Mouse (Mus musculus): ENCODE results near the gene Neurl4. TPM values are rescaled to one million over a fixed set of nuclear protein-coding genes. Genes with fewer than 3 reads are reported as not detected.
"Not testable (repeated sequence)": the region's sequence is repeated elsewhere in the genome, so short reads cannot be mapped to it uniquely, and the experiment has no call there.

Neurl4 gene
- polyA plus RNA-seq, 1 experiment from 2014 or later, result 12.5 TPM

- Histone ChIP-seq H3K9ac (peak within 1 kb of the TSS; percentile 83), H3K36me3 (ENCODE audit: insufficient read depth) (peaks cover 88% of the 10 kb centered on the region), H3K4me2 (peak within 1 kb of the TSS; percentile 97), H3K4me3 (ENCODE audit: low read depth, low read length) (peak within 1 kb of the TSS; percentile 91), H3K9me3 (ENCODE audit: low read depth, low read length) (no peaks in the 10 kb centered on the region), H3K27ac (ENCODE audit: low read depth) (peak within 1 kb of the TSS; percentile 90), H3K4me1 (ENCODE audit: insufficient read depth) (0 out of 2 replicates have a peak, but pooled peaks cover 2% of the 10 kb centered on the region), H3K27me3 (ENCODE audit: insufficient read depth, low read length) (no peaks in the 10 kb centered on the region)
- peak; percentile 93 for ATAC-seq (ENCODE audit: insufficient read depth)
- WGBS, result 2% methylated on average over 61 of the region's 61 CpGs
- TF ChIP-seq CTCF (IDR thresholded peaks at IDR 0.05; ENCODE audit: low read depth), result no peak
- peak; percentile 98 for DNase-seq
Observed at GRCm38 (mm10) chr11:69913554-69914371, 12.9 kb downstream of the Neurl4 start, which contains the start of gene Gps2. Gps2 (plus strand) TSS chr11:69913888.

GRCm38 (mm10) chr11:69914372-69914764, 13.5 kb downstream of the Neurl4 start:
- peak; percentile 55 for DNase-seq
- Histone ChIP-seq H3K27ac (ENCODE audit: low read depth) (peak overlapping the region; percentile 90), H3K27me3 (ENCODE audit: insufficient read depth, low read length) (no peaks in the 10 kb centered on the region), H3K36me3 (ENCODE audit: insufficient read depth) (peaks cover 88% of the 10 kb centered on the region), H3K4me3 (ENCODE audit: low read depth, low read length) (peak overlapping the region; percentile 91), H3K9ac (peak overlapping the region; percentile 83), H3K4me1 (ENCODE audit: insufficient read depth) (peaks cover 5% of the 10 kb centered on the region; the same call in 1 of the 2 replicates), H3K4me2 (peak overlapping the region; percentile 97), H3K9me3 (ENCODE audit: low read depth, low read length) (no peaks in the 10 kb centered on the region)
- 1% methylated on average over 17 of the region's 17 CpGs for WGBS
- ATAC-seq (ENCODE audit: insufficient read depth), result 0 out of 2 replicates have a peak, but pooled peaks have one; percentile 2
- no peak for TF ChIP-seq CTCF (IDR thresholded peaks at IDR 0.05; ENCODE audit: low read depth)

- H3K9me3 ChIP-seq (ENCODE audit: low read depth, low read length), result no peaks in the 10 kb centered on the region
- ATAC-seq (ENCODE audit: insufficient read depth), result no peak
- no peak for DNase-seq
- H3K4me1 ChIP-seq (ENCODE audit: insufficient read depth), result peaks cover 7% of the 10 kb centered on the region; the same call in 1 of the 2 replicates
- H3K27ac ChIP-seq (ENCODE audit: low read depth), result no peak overlapping the region; the same call in 1 of the 2 replicates
- H3K4me2 ChIP-seq, result peak overlapping the region; percentile 97
- TF ChIP-seq CTCF (IDR thresholded peaks at IDR 0.05; ENCODE audit: low read depth), result no peak
- peak overlapping the region; percentile 83 for H3K9ac ChIP-seq
- WGBS, result 26% methylated on average over 9 of the region's 9 CpGs
- H3K4me3 ChIP-seq (ENCODE audit: low read depth, low read length), result peak overlapping the region; percentile 91
- H3K36me3 ChIP-seq (ENCODE audit: insufficient read depth), result peaks cover 84% of the 10 kb centered on the region
- H3K27me3 ChIP-seq (ENCODE audit: insufficient read depth, low read length), result no peaks in the 10 kb centered on the region
Observed at GRCm38 (mm10) chr11:69914917-69915430, 14.1 kb downstream of the Neurl4 start.

- DNase-seq (no peak), ATAC-seq (ENCODE audit: insufficient read depth) (no peak)
- no peak overlapping the region; the same call in 1 of the 2 replicates for H3K27ac ChIP-seq (ENCODE audit: low read depth)
- H3K27me3 ChIP-seq (ENCODE audit: insufficient read depth, low read length), result no peaks in the 10 kb centered on the region
- no peaks in the 10 kb centered on the region for H3K9me3 ChIP-seq (ENCODE audit: low read depth, low read length)
- H3K9ac ChIP-seq, result no peak overlapping the region
- TF ChIP-seq CTCF (IDR thresholded peaks at IDR 0.05; ENCODE audit: low read depth), result peak; percentile 31; the same call in 1 of the 2 replicates
- peaks cover 74% of the 10 kb centered on the region for H3K36me3 ChIP-seq (ENCODE audit: insufficient read depth)
- peak overlapping the region; percentile 91 for H3K4me3 ChIP-seq (ENCODE audit: low read depth, low read length)
- 52% methylated on average over 5 of the region's 5 CpGs for WGBS
- H3K4me1 ChIP-seq (ENCODE audit: insufficient read depth), result peaks cover 7% of the 10 kb centered on the region; the same call in 1 of the 2 replicates
- peak overlapping the region; percentile 97 for H3K4me2 ChIP-seq
Observed at GRCm38 (mm10) chr11:69915667-69916627, 15.1 kb downstream of the Neurl4 start.

GRCm38 (mm10) chr11:69916652-69917378, 15.9 kb downstream of the Neurl4 start:
- not testable (repeated sequence) for ATAC-seq (ENCODE audit: insufficient read depth); H3K27ac ChIP-seq (ENCODE audit: low read depth); H3K4me1 ChIP-seq (ENCODE audit: insufficient read depth); H3K9me3 ChIP-seq (ENCODE audit: low read depth, low read length); H3K9ac ChIP-seq; H3K4me3 ChIP-seq (ENCODE audit: low read depth, low read length); DNase-seq; H3K27me3 ChIP-seq (ENCODE audit: insufficient read depth, low read length)
- Histone ChIP-seq H3K36me3 (ENCODE audit: insufficient read depth) (peaks cover 65% of the 10 kb centered on the region), H3K4me2 (peak overlapping the region; percentile 97; the same call in 1 of the 2 replicates)
- WGBS, result 51% methylated on average over 7 of the region's 7 CpGs

GRCm38 (mm10) chr11:69917379-69917948, 16.6 kb downstream of the Neurl4 start:
- Histone ChIP-seq H3K36me3 (ENCODE audit: insufficient read depth) (peaks cover 59% of the 10 kb centered on the region), H3K4me1 (ENCODE audit: insufficient read depth) (peaks cover 7% of the 10 kb centered on the region; the same call in 1 of the 2 replicates)
- 84% methylated on average over 8 of the region's 8 CpGs for WGBS

More at GRCm38 (mm10) chr11:69917379-69917948, 16.6 kb downstream of the Neurl4 start:
- Histone ChIP-seq H3K27me3 (ENCODE audit: insufficient read depth, low read length) (no peaks in the 10 kb centered on the region), H3K27ac (ENCODE audit: low read depth) (no peak overlapping the region), H3K4me3 (ENCODE audit: low read depth, low read length) (no peak overlapping the region), H3K9ac (no peak overlapping the region), H3K4me2 (no peak overlapping the region), H3K9me3 (ENCODE audit: low read depth, low read length) (no peaks in the 10 kb centered on the region)
- ATAC-seq (ENCODE audit: insufficient read depth) (no peak), DNase-seq (no peak)
- no peak for TF ChIP-seq CTCF (IDR thresholded peaks at IDR 0.05; ENCODE audit: low read depth)

All from lung, embryonic 14.5 days (tissue).